ENCODE assay signal across 7 mouse cellular contexts in genomic region chr5:43841144-43842010, GRCm38 (mm10). TPM values are rescaled to one million over a fixed set of nuclear protein-coding genes. Genes with fewer than 3 reads are reported as not detected.
A peak's percentile ranks its signal among the peaks of the same experiment; 100 is the strongest.
DNase-seq lines count a peak whose midpoint lies in the region; ATAC-seq and TF ChIP-seq lines count a peak whose summit lies in the region.

No protein-coding gene starts in this region.

- DNase-seq in spleen, adult 2 months (ENCODE audit: low read depth in 1 of 2, low spot score in 2 of 2) = peak; percentile 54 to 63
- DNase-seq in spleen, adult 12 weeks (ENCODE audit: low spot score) = no peak
- peak; percentile 88 for DNase-seq in adipocyte (ENCODE audit: low spot score)
- DNase-seq in embryo, embryonic 11 days = peak; percentile 71
- DNase-seq in hindbrain, embryonic 11.5 days (ENCODE audit: low spot score) = peak; percentile 79
- DNase-seq in liver, embryonic 14.5 days (ENCODE audit: low read depth in 3 of 3, low spot score in 3 of 3) = peak; percentile 20 to 38 (median 37)
- peak; percentile 53 to 75 for DNase-seq in natural killer cell, adult 2 months (ENCODE audit: low spot score in 2 of 2)

- TF ChIP-seq CTCF in spleen, adult 2 months (IDR thresholded peaks at IDR 0.05; ENCODE audit: extremely low read depth, insufficient read depth, insufficient read length, insufficient replicate concordance) = peak; percentile 49; the same call in 1 of the 2 replicates
- TF ChIP-seq CTCF in liver, embryonic 14.5 days (IDR thresholded peaks at IDR 0.05; ENCODE audit: low read depth) = peak; percentile 75

- no peaks in the 10 kb centered on the region for H3K9me3 ChIP-seq in hindbrain, embryonic 11.5 days (ENCODE audit: control insufficient read depth, low read length)
- H3K9me3 ChIP-seq in liver, embryonic 14.5 days (ENCODE audit: control insufficient read depth, low read length) = no peaks in the 10 kb centered on the region

- no peaks in the 10 kb centered on the region for H3K27me3 ChIP-seq in spleen, adult 2 months (ENCODE audit: control insufficient read depth, insufficient read depth, low read length)
- no peaks in the 10 kb centered on the region for H3K27me3 ChIP-seq in hindbrain, embryonic 11.5 days (ENCODE audit: control insufficient read depth, insufficient read depth, low read length)
- H3K27me3 ChIP-seq in liver, embryonic 14.5 days (ENCODE audit: control insufficient read depth, insufficient read depth, low read length) = no peaks in the 10 kb centered on the region

- peak overlapping the region; percentile 31 for H3K4me3 ChIP-seq in spleen, adult 2 months (ENCODE audit: extremely low read depth, insufficient read depth, insufficient read length)
- no peak overlapping the region for H3K4me3 ChIP-seq in hindbrain, embryonic 11.5 days (ENCODE audit: low read depth, low read length)
- 0 out of 4 replicates have a peak overlapping the region, but pooled peaks of 1 of the 2 experiments have one; percentile 18 for H3K4me3 ChIP-seq in liver, embryonic 14.5 days (ENCODE audit: insufficient read depth in 1 of 2, low read depth in 2 of 2, low read length in 2 of 2)

- 9% methylated on average over 11 of the region's 11 CpGs for WGBS in spleen, adult 2 months
- 54% methylated on average over 11 of the region's 11 CpGs for WGBS in hindbrain, embryonic 11.5 days
- 32% methylated on average over 11 of the region's 11 CpGs for WGBS in liver, embryonic 14.5 days (ENCODE audit: insufficient replicate concordance)

- peaks cover 8% of the 10 kb centered on the region for H3K4me1 ChIP-seq in spleen, adult 2 months (ENCODE audit: control insufficient read depth, insufficient read depth, insufficient read length)
- no peaks in the 10 kb centered on the region for H3K4me1 ChIP-seq in hindbrain, embryonic 11.5 days (replicated peaks; ENCODE audit: control insufficient read depth, insufficient read depth, low read length)
- no peaks in the 10 kb centered on the region for H3K4me1 ChIP-seq in liver, embryonic 14.5 days (replicated peaks; ENCODE audit: control insufficient read depth in 2 of 2, insufficient read depth in 2 of 2, low read length in 1 of 2)

- TF ChIP-seq EP300 in liver, embryonic 14.5 days (IDR thresholded peaks at IDR 0.05; ENCODE audit: low read depth) = no peak

- no peak for TF ChIP-seq POLR2A in spleen, adult 2 months (IDR thresholded peaks at IDR 0.05; ENCODE audit: low read depth, low read length)

- H3K36me3 ChIP-seq in spleen, adult 2 months (ENCODE audit: control insufficient read depth, insufficient read depth, low read length) = no peaks in the 10 kb centered on the region
- no peaks in the 10 kb centered on the region for H3K36me3 ChIP-seq in hindbrain, embryonic 11.5 days (ENCODE audit: control insufficient read depth, insufficient read depth, low read length)
- H3K36me3 ChIP-seq in liver, embryonic 14.5 days (replicated peaks; ENCODE audit: control insufficient read depth, insufficient read depth, low read depth) = no peaks in the 10 kb centered on the region

- H3K27ac ChIP-seq in spleen, adult 2 months (ENCODE audit: insufficient read depth, low read length) = peak overlapping the region; percentile 85
- no peak overlapping the region for H3K27ac ChIP-seq in hindbrain, embryonic 11.5 days (ENCODE audit: low read depth, low read length)
- H3K27ac ChIP-seq in liver, embryonic 14.5 days = no peak overlapping the region

- peak; percentile 51; the same call in 1 of the 2 replicates for ATAC-seq in hindbrain, embryonic 11.5 days (ENCODE audit: low FRiP score)
- no peak for ATAC-seq in liver, embryonic 14.5 days (ENCODE audit: insufficient read depth)

- H3K4me2 ChIP-seq in hindbrain, embryonic 11.5 days (replicated peaks; ENCODE audit: low read depth, low read length) = no peak overlapping the region
- H3K4me2 ChIP-seq in liver, embryonic 14.5 days (ENCODE audit: low read depth) = peak overlapping the region; percentile 43

- H3K9ac ChIP-seq in hindbrain, embryonic 11.5 days (ENCODE audit: low read depth, low read length) = no peak overlapping the region
- H3K9ac ChIP-seq in liver, embryonic 14.5 days (replicated peaks) = no peak overlapping the region

RNA-seq across cellular contexts. Expression of gene Fbxl5, which starts 19.9 kb away (rescaled TPM):
- 13.0 and 13.9 TPM in 2 replicates for polyA plus RNA-seq in spleen, adult 2 months (2012; rRNA removed)
- polyA plus RNA-seq in hindbrain, embryonic 11.5 days (2014; fragmentation: Nextera tagmentation; extraction: Ambion mirVana) = 66.3 and 71.4 TPM in 2 replicates
- 9.0 and 10.3 TPM in 2 replicates for polyA plus RNA-seq in liver, embryonic 14.5 days (2012; rRNA removed)
- 21.5 and 22.6 TPM in 2 replicates for polyA plus RNA-seq in liver, embryonic 14.5 days (2014; fragmentation: Nextera tagmentation; extraction: Ambion mirVana)

RNA-seq across cellular contexts. Expression of gene Bst1, which starts 22.7 kb away (rescaled TPM):
- 5.6 and 8.4 TPM in 2 replicates for polyA plus RNA-seq in spleen, adult 2 months (2012; rRNA removed)
- not detected in 2 replicates for polyA plus RNA-seq in hindbrain, embryonic 11.5 days (2014; fragmentation: Nextera tagmentation; extraction: Ambion mirVana)
- polyA plus RNA-seq in liver, embryonic 14.5 days (2012; rRNA removed) = 0.18 and 0.19 TPM in 2 replicates
- 0.52 and 0.69 TPM in 2 replicates for polyA plus RNA-seq in liver, embryonic 14.5 days (2014; fragmentation: Nextera tagmentation; extraction: Ambion mirVana)

RNA-seq across cellular contexts. Expression of gene Cd38, which starts 27.0 kb away (rescaled TPM):
- 37.3 and 38.9 TPM in 2 replicates for polyA plus RNA-seq in spleen, adult 2 months (2012; rRNA removed)
- polyA plus RNA-seq in hindbrain, embryonic 11.5 days (2014; fragmentation: Nextera tagmentation; extraction: Ambion mirVana) = 8.0 and 8.9 TPM in 2 replicates
- polyA plus RNA-seq in liver, embryonic 14.5 days (2012; rRNA removed) = 5.2 TPM in 2 replicates
- 9.3 and 10.6 TPM in 2 replicates for polyA plus RNA-seq in liver, embryonic 14.5 days (2014; fragmentation: Nextera tagmentation; extraction: Ambion mirVana)
